In the genomic region with DNA sequence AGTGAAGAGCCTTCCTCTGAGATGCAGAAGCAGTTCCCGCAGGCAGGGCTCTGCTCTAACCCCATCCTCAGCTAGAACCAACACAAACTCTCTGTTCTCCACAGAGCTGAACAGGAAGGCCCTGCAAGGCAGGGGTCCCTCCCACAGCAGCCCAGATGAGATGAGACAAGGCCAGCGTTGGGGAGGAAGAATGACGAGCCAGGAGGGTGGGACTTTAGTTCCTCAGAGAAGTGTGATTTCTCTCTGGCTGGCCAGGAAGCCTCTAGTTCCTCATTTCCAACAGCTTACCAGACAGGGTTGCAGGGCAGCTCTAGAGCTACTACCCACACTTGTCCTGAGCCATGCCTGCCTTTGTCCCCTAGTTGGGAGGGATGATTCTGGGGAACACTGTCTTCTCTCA, we compare ENCODE assay signal across 8 mouse cellular contexts. TPM values are rescaled to one million over a fixed set of nuclear protein-coding genes. Genes with fewer than 3 reads are reported as not detected.
A peak's percentile ranks its signal among the peaks of the same experiment; 100 is the strongest.
DNase-seq lines count a peak whose midpoint lies in the region; ATAC-seq lines count a peak whose summit lies in the region.

No protein-coding gene starts in this region.

- H3K36me3 ChIP-seq in midbrain, embryonic 11.5 days (ENCODE audit: control insufficient read depth, insufficient read depth, low read length): no peaks in the 10 kb centered on the region
- no peaks in the 10 kb centered on the region for H3K36me3 ChIP-seq in midbrain, embryonic 16.5 days (ENCODE audit: control insufficient read depth, insufficient read depth, low read length)
- H3K36me3 ChIP-seq in kidney, embryonic 14.5 days (ENCODE audit: control insufficient read depth, insufficient read depth, low read length): no peaks in the 10 kb centered on the region

- H3K4me1 ChIP-seq in midbrain, embryonic 11.5 days (ENCODE audit: control insufficient read depth, insufficient read depth, low read length): no peaks in the 10 kb centered on the region
- no peaks in the 10 kb centered on the region for H3K4me1 ChIP-seq in midbrain, embryonic 16.5 days (ENCODE audit: control insufficient read depth, insufficient read depth, low read length)
- peaks cover 23% of the 10 kb centered on the region for H3K4me1 ChIP-seq in kidney, embryonic 14.5 days (ENCODE audit: control insufficient read depth, insufficient read depth, low read length)

- no peak overlapping the region for H3K4me3 ChIP-seq in midbrain, embryonic 11.5 days (ENCODE audit: low read depth, low read length)
- no peak overlapping the region for H3K4me3 ChIP-seq in midbrain, embryonic 16.5 days (ENCODE audit: low read depth, low read length)
- H3K4me3 ChIP-seq in kidney, embryonic 14.5 days (ENCODE audit: low read length): no peak overlapping the region

- peak; percentile 28 for DNase-seq in midbrain, embryonic 11.5 days (ENCODE audit: low spot score, missing footprints)
- DNase-seq in gastrocnemius, adult 8-10 months (ENCODE audit: low spot score in 2 of 2): peak; percentile 34 to 40
- peak; percentile 90 for DNase-seq in lung, postnatal 36 days
- no peak for DNase-seq in cerebellum, adult 18-20 months
- DNase-seq in testis, postnatal 14 days (ENCODE audit: low spot score): no peak
- DNase-seq in right cerebral cortex, adult 18-20 months: no peak

- 65% methylated on average over 3 of the region's 3 CpGs for WGBS in midbrain, embryonic 11.5 days
- 68% methylated on average over 3 of the region's 3 CpGs for WGBS in midbrain, embryonic 16.5 days
- 29% methylated on average over 3 of the region's 3 CpGs for WGBS in kidney, embryonic 14.5 days

- H3K9me3 ChIP-seq in midbrain, embryonic 11.5 days (ENCODE audit: control insufficient read depth, low read length): no peaks in the 10 kb centered on the region
- H3K9me3 ChIP-seq in midbrain, embryonic 16.5 days (replicated peaks; ENCODE audit: control insufficient read depth, low read length, poor library complexity, severe bottlenecking): no peaks in the 10 kb centered on the region
- H3K9me3 ChIP-seq in kidney, embryonic 14.5 days (ENCODE audit: control insufficient read depth, low read length): peaks cover 10% of the 10 kb centered on the region

- ATAC-seq in midbrain, embryonic 11.5 days (ENCODE audit: low FRiP score): no peak
- no peak for ATAC-seq in midbrain, embryonic 16.5 days
- no peak for ATAC-seq in kidney, embryonic 14.5 days (ENCODE audit: low FRiP score, low TSS enrichment)

- no peak overlapping the region for H3K4me2 ChIP-seq in midbrain, embryonic 11.5 days
- H3K4me2 ChIP-seq in midbrain, embryonic 16.5 days (ENCODE audit: low read length): no peak overlapping the region
- no peak overlapping the region for H3K4me2 ChIP-seq in kidney, embryonic 14.5 days (replicated peaks; ENCODE audit: low read depth, low read length)

- H3K27ac ChIP-seq in midbrain, embryonic 11.5 days (ENCODE audit: low read depth, low read length): no peak overlapping the region
- no peak overlapping the region for H3K27ac ChIP-seq in midbrain, embryonic 16.5 days (ENCODE audit: low read length)
- H3K27ac ChIP-seq in kidney, embryonic 14.5 days (ENCODE audit: low read depth, low read length): peak overlapping the region; percentile 76

- no peak overlapping the region for H3K9ac ChIP-seq in midbrain, embryonic 11.5 days (ENCODE audit: low read length)
- no peak overlapping the region for H3K9ac ChIP-seq in midbrain, embryonic 16.5 days (ENCODE audit: low read depth, low read length)
- H3K9ac ChIP-seq in kidney, embryonic 14.5 days (ENCODE audit: low read depth, low read length): no peak overlapping the region

- H3K27me3 ChIP-seq in midbrain, embryonic 11.5 days (ENCODE audit: control insufficient read depth, insufficient read depth, low read length): no peaks in the 10 kb centered on the region
- H3K27me3 ChIP-seq in midbrain, embryonic 16.5 days (ENCODE audit: control insufficient read depth, insufficient read depth, low read depth, low read length): no peaks in the 10 kb centered on the region
- no peaks in the 10 kb centered on the region for H3K27me3 ChIP-seq in kidney, embryonic 14.5 days (ENCODE audit: control insufficient read depth, insufficient read depth, low read length)

RNA-seq across cellular contexts. Expression of gene Traf5, which starts 14.0 kb away (rescaled TPM):
- 2.5 and 4.1 TPM in 2 replicates for polyA plus RNA-seq in midbrain, embryonic 11.5 days (2014; fragmentation: Nextera tagmentation; extraction: Ambion mirVana)
- 1.6 and 2.7 TPM in 2 replicates for polyA plus RNA-seq in midbrain, embryonic 16.5 days (2015; fragmentation: Nextera tagmentation; extraction: Ambion mirVana)
- total RNA-seq in gastrocnemius, adult 8-10 months (2022): 1 to 10 TPM; 1.5 to 3.7 (median 2.6) TPM
- 14.7 and 15.5 TPM in 2 replicates for polyA plus RNA-seq in kidney, embryonic 14.5 days (2014; fragmentation: Nextera tagmentation; extraction: Ambion mirVana)

RNA-seq across cellular contexts. Expression of gene Rcor3, which starts 59.5 kb away (rescaled TPM):
- 18.3 and 21.5 TPM in 2 replicates for polyA plus RNA-seq in midbrain, embryonic 11.5 days (2014; fragmentation: Nextera tagmentation; extraction: Ambion mirVana)
- 36.3 and 40.4 TPM in 2 replicates for polyA plus RNA-seq in midbrain, embryonic 16.5 days (2015; fragmentation: Nextera tagmentation; extraction: Ambion mirVana)
- total RNA-seq in gastrocnemius, adult 8-10 months (2022): 10 to 100 TPM; 26.7 to 34.1 (median 29.1) TPM
- polyA plus RNA-seq in kidney, embryonic 14.5 days (2014; fragmentation: Nextera tagmentation; extraction: Ambion mirVana): 23.3 and 25.1 TPM in 2 replicates

Comparison
In these comparisons a context has a peak if more than half of its experiments do, and no peak if none do; other contexts are left out.
1. DNase-seq: peak in midbrain, embryonic 11.5 days (single experiment), gastrocnemius, adult 8-10 months (2 of 2) and lung, postnatal 36 days (single experiment); none in cerebellum, adult 18-20 months (0 of 2), testis, postnatal 14 days (single experiment) and right cerebral cortex, adult 18-20 months (single experiment).